Mouse (Mus musculus) frontal cortex, postnatal 25 days (tissue): ENCODE results near the gene Sav1.

Source experiments
- DNase-seq, 2 experiments: peaks; one replicate each; pipeline ENCODE4 v3.0.0; 2022; ENCODE audit warnings: low spot score in 2 of 2

Gene Sav1

DNA sequence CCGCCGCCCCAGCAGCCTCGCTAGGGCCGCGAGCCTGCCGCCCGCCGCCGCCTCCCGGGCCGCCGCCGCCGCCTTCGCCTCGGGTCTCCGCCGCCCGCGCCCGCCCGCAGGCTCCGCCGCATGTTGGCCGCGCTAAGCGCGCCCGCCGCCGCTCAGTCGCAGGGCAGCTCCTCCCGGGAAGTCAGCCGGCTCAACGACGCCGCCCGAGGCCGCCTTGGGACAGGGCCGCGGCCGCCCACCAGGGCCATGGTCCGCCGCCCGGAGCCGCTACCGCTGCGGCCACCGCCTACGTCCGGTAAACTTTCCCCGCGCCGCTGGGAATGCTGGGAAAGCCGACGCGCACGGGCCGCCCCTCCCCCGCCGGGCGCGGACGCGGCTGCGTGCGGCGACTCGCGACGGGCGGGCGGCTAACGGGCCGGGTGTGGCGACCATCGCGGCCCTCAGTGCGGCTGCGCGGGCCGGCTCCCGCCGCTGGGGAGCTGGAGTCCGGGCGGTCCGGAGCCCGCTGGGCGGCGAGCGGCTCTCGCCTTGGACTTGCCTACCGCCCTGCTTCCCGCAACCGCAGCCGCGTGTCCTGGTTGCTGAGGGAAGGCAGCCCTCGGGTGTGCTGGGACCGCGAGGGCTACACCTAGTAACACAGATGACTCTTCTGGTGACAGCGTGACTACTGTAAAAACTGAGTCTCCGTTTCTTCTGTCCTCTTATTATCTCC lies at the start of gene Sav1:
Sav1 (minus strand) TSS at position 217 of the 712 bp plus-strand sequence.
- peak; percentile 75 to 82 for DNase-seq

DNA sequence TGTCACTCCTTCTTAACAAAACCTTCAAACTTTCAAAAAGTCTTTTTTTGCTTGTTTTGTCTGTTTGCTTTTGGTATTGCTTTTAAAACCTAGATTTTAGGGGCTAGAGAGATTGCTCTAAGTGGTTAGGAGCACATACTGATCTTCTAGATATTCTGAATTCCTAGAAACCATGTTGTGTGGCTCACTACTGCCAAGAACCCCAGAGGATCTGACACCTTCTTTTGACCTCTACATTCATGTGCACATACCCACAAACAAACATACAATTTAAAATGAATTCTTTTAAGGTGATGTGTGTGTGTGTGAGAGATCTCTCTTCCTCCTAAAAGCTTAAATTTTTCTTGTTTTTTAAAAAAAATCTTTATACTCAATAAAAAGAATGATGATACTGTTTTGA lies 39.4 kb upstream of the Sav1 start:
- no peak for DNase-seq

DNA sequence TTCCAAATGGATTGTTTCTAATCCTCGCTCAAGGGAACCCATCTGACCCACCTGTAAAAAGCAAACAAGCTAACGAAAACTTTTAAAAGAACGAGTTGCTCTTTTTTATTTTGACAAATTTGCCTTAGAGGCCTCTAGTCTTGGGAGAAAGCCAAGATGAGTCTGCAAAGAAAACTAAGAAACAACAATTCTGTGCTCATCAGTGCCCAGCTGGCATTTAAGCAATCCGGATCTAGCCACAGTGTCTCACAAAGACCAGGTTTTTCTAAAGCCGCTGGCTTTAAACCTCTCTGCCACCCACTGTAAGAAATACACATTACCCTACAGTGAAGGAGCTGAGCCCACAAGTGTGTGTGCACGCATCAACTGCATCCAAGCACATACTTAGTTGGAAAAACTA lies 38.6 kb upstream of the Sav1 start:
- DNase-seq = no peak

DNA sequence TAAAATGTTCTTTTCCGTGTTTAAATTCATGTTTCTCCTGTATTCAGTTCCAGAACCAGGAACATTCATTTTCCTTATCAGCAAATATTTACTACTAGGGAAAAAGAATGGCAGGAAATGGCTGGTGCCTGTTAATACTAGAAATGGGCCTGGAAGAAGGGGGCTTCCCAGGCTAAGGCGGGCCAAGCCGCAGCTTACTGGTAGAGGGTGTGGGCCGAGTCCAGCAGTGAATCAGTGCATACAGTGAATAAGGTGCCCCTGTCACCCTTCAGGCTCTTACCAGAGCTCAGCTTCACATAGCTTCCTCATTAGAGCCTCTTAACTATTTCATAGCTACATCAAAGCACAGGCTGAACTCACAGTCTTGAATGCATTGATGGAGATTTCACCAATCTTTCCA lies 36.8 kb upstream of the Sav1 start:
- no peak for DNase-seq

DNA sequence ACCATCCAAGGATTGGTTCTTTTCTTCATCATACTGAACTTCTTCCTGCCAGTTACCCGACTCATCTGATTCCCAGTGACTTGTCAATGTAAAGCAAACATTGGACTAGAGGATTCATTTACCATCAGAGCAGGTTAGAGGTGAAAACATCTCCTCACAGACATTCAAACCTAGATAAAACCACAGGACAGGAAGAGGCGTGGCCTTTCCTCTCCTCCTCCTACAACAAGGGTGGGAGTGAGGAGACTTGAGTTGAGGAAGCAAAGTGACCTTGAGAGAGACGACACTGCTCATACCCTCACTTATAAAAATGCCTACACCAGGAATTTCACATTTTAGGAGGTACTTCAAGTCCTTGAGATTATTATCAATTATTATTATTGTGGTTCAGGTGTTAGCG lies 31.4 kb upstream of the Sav1 start:
- DNase-seq = no peak

DNA sequence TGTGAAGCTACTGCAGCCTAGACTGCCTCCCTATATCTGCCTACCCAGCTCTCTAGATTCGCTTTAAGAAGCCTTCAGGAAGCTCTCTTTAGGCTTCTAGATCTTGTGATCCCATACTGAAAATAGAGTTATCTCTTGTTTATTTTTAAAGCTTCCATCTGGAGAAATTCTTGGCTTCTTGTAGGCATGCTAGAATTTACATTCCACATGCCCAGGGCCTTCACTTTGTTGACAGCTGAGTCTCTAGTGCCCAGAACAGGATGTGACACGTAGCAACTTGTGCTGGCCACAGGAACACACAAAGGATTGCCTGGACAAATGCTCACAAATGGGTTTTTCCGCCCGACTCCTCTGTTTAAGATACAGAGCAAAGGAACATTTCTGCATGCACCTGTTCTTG lies 29.1 kb upstream of the Sav1 start:
- no peak for DNase-seq

DNA sequence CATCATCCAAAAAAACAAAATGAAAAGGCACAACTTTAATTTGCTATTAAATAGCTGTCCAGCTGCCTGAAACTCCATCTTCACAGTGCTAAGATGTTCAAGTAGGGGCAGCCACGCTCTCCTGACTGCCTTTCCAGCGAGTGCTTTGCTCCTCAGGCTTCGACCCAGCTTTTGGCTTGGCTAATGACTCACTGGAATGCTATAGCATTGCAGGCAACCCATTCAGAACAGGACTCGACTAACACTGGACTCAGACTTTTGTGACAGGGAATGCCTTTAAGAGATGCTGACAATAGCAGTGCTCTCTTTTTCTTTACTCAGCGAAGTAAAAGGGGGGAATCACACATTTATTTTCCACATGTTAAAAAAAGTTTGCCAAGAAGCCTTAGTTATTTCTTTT lies 24.9 kb upstream of the Sav1 start:
- DNase-seq = no peak

DNA sequence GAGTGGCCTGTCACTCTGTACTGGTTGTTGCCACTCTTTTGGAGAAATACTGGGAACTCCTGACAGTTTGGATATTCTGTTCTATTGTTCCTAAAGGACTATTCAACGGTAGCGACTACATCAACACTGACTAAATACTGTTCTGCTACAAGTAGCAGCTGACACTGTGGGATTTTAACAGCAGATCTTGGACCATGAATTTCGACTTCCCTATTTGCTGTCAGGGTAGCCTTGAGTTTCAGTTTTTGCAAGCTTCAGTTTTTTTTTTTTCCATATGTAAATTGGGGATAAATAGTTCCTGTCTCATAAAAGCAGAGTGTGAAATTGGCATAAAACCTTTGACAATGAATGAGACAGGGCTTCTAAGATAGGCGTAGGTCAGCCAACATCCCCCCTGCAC lies 23.6 kb upstream of the Sav1 start:
- no peak for DNase-seq

DNA sequence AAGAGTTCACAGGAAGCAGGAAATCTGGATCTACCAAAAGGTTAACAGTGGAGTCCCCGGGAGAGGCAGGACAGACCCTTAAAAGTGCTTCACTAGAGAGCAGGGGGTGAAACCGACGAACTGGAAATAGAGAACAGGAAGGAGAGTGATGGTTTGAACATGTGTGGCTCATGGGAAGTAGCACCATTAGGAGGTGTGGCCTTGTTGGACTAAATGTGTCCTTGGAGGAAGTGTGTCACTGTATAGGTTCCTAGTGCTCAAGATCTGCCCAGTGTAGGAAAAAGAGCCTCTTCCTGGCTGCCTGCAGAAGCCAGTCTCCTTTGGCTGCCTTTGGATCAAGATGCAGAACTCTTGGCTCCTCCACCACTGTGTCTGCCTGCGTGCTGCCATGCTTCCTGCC lies 18.3 kb upstream of the Sav1 start:
- DNase-seq = no peak

DNA sequence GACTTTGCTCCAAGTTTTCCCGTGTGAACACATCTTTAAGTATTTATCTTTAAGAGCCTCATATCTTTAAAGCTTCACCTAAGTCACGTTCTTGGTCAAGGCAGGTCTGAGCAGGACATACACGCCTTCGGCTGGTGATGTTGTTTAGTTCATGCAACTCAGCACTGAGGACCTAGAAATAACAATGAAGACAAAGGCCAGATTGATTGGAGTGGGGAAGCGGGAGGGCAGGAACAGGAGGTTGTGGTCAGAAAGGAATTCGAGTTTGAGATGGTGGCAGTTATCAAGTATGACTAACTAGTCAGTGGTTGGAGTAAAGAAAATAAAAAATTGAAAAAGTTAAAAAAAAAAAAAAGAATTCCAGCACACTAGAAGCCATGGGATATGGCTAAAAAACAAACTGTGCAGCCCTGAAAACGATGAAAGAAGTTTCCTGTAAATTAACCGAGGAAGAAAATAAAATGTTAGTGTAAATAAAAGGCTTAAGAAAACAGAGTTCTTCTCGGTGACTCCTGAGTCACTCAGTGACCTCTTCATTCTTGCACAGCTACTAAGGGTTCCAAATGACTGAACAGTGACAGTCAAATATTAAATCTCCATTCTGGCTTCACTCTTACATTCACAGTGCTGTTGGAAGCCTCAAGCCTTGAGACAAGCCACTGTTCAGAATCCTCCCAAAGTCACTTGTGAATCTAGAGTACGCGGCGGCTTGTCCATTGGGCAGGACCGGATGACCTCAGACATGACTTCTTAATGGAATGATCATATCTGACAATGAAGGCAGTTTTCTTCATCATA lies 11.6 kb upstream of the Sav1 start:
- no peak for DNase-seq

DNA sequence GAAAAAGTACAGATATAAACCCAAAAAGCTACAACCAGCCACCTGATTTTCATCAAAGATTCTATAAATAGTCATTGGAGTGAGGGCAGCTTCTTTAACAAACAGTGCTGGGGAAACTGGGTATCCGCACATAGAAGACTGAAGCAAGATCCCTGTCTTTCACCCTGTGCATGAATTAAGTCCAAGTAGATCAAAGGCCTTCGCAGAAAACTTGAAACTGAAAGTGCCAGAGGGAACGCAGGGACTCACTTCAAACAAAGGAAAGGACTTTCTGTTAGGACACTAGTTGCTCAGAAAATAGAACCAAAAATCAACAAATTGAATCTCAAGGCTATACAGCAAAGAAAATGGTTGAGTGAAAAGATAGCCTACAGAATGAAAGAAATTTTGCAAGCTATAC lies 8.6 kb upstream of the Sav1 start:
- DNase-seq = no peak

DNA sequence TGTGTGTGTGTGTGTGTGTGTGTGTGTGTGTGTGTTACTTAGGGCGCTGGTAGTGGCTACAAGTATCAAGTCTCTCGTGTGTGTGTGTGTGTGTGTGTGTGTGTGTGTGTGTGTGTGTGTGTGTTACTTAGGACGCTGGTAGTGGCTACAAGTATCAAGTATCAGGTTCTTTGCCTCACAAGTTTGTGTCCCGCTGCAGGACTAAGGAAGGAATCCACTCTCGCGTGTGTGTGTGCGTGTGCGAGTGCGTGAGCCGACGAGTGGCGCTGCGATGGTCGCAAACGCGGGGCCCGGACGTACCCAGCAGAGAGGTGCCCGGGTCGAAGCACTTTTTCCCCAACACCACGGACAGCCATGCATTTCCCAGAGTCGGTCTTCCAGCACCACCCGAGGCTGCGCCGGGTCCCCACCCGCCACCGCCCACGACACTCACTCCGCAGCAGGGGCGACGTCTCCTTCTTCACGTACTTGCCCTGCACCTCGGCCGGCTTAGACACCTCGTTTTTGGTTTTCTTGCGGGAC lies 500 bp downstream of the Sav1 start:
- peak; percentile 10 to 26 for DNase-seq

DNA sequence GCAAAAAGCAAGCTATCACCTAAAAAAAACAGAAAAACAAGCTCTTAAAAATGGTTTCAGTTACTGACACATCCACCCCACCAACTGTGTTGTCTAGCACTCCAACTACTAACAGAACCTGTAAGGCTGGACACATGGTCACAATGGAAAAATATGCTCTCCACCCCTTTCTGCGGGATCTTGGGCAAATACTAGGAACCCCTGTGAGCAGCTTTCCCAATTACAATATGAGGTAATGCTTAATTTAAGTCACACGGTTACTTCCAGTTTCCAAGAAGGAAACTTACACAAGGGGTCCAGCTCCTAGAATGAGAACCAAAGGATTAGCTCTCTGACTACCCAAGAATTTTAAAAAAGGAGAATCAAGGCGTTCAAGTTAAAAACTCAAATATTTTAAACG lies 1.3 kb downstream of the Sav1 start:
- no peak for DNase-seq

DNA sequence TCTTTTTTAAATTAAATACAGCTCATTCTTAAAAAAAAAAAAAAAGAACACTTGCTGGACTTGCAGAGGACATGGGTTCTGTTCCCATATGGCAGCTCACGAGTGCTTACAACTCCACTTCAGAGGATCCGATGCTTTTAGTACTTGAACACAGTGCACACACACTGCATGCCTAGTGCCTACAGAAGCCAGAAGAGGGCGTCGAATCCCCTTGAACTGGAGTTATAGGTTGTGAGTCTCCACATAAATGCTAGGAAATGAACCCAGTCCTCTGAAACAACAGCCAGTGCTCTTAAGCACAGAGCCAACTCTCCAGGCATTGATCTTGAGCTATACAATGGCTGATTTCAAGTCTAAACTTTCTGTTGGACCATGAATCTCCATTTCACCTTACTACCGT lies 3.9 kb downstream of the Sav1 start:
- no peak for DNase-seq

DNA sequence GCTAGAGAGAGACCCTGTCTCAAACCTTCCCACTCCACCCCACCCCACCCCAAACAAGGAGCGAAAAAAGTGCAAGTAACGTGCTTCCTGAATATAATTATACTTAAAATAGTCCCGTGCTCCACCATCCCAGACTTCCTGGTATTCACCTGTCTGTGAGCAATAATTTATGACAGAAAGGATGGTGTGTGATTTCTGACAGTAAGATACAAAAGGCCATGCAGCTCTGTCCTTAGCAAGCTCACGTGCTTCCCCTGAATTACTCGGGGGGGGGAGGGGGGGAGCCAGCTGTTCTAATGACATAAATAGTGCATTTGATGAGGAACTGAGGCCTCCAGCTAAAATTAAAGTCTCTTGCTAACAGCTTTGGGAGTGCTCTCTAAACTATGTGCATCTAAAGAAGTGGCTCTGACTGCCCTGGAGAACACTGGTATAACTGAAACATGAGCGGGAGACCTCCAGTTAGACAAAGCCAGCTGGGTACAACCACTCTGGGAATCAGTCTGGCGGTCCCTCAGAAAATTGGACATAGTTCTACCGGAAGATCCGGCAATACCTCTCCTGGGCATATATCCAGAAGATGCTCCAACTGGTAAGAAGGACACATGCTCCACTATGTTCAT lies 9.3 kb downstream of the Sav1 start:
- no peak for DNase-seq

DNA sequence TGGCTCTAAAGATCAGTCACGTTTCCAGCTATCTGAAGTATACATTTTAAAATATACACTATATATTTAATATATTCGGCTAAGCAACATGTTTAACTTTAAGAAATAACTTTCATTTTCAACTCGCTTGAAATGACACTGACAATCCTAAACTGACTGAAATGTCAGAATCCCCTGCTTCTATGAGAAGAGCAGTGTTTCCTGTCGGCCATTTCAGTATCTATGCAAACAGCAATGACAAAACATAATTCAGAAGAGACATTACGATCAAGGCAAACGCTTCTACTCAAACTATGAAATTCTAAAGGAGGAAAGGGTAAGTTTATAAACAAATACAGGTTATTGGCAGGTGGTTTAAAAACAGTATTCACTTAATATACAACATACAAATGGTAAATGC lies 10.1 kb downstream of the Sav1 start:
- DNase-seq = no peak

DNA sequence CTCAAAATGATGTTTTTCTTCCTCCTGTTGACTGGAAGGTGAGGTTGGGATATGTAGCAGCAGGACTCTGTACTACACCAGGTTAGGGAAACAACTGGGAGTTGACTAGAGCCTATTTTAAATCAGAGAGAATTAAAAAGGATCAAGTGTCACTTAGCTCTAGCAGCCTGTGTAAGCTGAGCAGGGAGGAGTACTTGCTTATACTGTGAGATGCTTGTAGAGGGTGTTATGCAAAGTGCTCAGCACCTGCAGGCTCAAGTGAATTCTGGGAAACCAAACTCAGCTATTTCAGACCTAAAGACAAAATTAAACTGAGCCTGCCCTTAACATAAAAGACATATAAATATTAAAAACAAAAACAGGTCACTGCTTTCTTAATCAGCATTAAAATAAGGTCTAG lies 13.1 kb downstream of the Sav1 start:
- no peak for DNase-seq

DNA sequence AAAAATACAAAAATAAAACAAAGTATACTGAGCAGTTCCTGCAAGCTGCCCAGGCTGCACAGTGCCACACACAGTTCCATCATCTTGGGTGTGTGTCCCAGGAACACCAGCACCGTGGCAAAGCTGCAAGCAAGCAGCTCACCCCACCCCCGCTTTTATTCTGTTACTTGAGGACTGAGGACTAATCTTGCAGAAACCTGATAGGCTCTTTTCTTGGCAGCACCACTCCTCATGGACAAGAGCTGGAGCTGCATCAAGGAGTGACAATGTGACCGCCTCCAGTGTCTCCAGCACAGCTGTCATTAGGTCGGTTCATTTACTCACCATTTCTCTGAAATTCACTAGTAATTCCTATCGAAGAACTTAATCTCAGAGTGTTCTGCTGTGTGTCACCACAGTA lies 18.6 kb downstream of the Sav1 start:
- no peak for DNase-seq

DNA sequence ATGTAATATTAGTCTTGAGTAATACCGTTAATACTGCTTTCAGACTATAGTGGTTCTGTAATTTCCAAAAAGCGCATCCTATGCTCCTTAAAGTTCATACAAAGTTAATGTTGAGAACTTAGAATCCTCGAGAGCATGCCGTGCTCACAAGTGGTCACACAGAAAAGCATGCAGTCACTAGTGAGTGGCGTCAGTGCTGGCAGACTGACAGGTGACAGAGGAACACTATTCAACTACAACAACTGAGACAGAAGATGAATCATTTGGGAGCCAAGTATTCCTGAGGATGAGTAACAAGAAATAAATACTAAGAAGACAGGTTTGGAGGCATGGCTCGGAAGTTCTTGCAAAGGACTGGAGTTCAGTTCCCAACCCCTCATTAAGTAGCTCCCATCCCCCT lies 19.7 kb downstream of the Sav1 start:
- DNase-seq = no peak

DNA sequence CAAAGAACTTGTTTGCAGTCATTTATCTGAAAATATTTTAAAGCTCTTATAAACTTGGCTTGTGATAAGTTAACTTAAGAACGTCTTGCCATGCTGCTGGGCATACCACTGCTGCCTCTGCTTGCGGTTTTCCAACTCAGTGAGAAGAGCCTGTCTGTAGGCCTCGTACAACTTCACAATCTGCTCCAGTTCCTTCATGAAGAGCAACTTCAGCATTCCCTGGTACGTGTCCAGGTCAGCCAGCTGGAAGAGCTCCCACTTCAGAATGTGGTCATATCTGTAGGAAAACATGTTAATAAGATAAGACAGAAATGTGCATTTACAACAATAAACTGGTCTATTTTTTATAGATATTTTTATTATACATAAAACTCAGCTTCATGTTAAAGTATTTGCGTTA lies 20.7 kb downstream of the Sav1 start:
- no peak for DNase-seq

DNA sequence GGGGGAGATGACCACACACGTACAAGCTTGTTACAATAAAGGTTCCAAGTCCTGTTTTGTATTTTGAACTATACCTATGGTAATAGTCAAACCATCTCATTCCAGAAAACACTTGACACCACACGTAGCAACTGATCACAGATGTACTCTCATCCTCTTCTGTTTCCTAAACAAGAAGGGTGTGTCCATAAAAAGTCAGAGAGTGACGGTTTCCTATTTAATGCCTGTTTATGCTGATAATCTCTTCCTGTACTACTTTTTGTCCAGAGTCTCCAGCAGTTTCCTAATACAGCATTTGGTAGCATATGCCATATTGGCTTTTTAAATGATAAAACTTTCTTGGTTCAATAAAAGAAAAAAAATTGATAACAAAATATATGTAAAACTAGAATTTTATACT lies 21.2 kb downstream of the Sav1 start:
- no peak for DNase-seq

DNA sequence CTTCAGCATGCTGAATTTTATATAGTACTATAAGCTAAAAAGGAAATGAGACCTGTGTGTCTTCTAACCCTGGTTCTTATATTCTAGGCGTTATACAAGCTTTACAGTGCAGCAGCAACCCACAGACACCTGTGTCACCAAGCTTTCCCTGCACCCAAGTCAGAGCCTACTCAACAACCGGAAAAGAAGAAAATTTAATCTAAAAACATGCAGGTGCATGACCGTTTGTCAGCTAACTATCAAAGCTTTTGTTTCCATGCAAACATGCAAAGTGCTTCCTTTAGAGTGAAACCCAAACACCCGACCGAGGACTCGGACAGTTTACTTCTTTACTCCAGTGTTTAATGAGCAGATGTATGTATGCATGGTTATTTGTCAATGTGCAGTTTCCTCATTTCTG lies 23.7 kb downstream of the Sav1 start:
- no peak for DNase-seq

DNA sequence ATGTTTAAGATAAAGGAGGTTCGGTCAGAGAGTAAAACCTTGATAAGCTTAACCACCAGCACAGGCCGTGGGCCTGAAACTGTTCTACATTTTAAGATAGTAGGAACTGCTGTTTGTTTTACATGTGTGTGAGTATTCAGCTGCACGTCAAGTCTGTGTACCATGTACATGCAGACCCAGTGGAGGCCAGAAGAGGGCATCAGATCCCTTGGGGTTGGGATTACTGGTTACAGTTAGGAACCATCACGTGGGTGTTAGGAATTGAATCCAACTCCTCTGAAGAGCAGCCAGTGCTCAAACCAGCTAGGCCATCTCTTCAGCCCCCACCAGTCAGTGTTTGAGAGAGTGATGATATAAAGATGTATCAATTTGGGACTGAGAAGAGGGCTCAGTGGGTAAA lies 24.3 kb downstream of the Sav1 start:
- peak; percentile 31 to 46 for DNase-seq
